Mouse (Mus musculus) midbrain, embryonic 14.5 days (tissue): Measurements from ENCODE around the gene Caskin1. TPM values are rescaled to one million over a fixed set of nuclear protein-coding genes. Genes with fewer than 3 reads are reported as not detected.

Experiments used
- ATAC-seq: fragments of 200-750 bp; cut with Nextera tagmentation; 2 replicates; pipeline ENCODE4 v1.8.0; 2017; ENCODE audit warnings: moderate number of reproducible peaks, moderate library complexity; ENCODE audit not compliant: low FRiP score, low TSS enrichment
- DNase-seq: peaks from one replicate; pipeline ENCODE4 v3.0.0-alpha.2; 2015
- H3K27ac ChIP-seq: fragments of 300-500 bp; sonication (generic); replicated peaks from 2 replicates; pipeline ENCODE4 v1.5.1; 2014; ENCODE audit warnings: mild to moderate bottlenecking, low read depth, low read length, moderate library complexity
- H3K27me3 ChIP-seq: fragments of 300-500 bp; sonication (generic); 2 replicates; pipeline ENCODE4 v1.6.1; 2014; ENCODE audit warnings: low read length, control low read depth, mixed read lengths; ENCODE audit not compliant: control insufficient read depth, insufficient read depth
- H3K36me3 ChIP-seq: fragments of 300-500 bp; sonication (generic); 2 replicates; pipeline ENCODE4 v1.6.1; 2014; ENCODE audit warnings: low read length, control low read depth; ENCODE audit not compliant: control insufficient read depth, insufficient read depth
- H3K4me1 ChIP-seq: fragments of 300-500 bp; sonication (generic); 2 replicates; pipeline ENCODE4 v1.6.1; 2014; ENCODE audit warnings: mild to moderate bottlenecking, antibody characterized with exemption, low read length, control low read depth; ENCODE audit not compliant: control insufficient read depth, insufficient read depth
- H3K4me2 ChIP-seq: fragments of 300-500 bp; sonication (generic); 2 replicates; pipeline ENCODE4 v1.6.1; 2014; ENCODE audit warnings: mild to moderate bottlenecking, low read length, moderate library complexity
- H3K4me3 ChIP-seq: fragments of 300-500 bp; sonication (generic); replicated peaks from 2 replicates; pipeline ENCODE4 v1.5.1; 2014; ENCODE audit warnings: low read depth, low read length
- H3K9ac ChIP-seq: fragments of 300-500 bp; sonication (generic); replicated peaks from 2 replicates; pipeline ENCODE4 v1.6.1; 2014; ENCODE audit warnings: mild to moderate bottlenecking, low read length, moderate library complexity
- H3K9me3 ChIP-seq: fragments of 300-500 bp; sonication (generic); 2 replicates; pipeline ENCODE4 v1.6.1; 2016; ENCODE audit warnings: low read length, control low read depth, mixed read lengths; ENCODE audit not compliant: control insufficient read depth
- WGBS: fragments of 180-500 bp; shearing (Covaris S2); extraction: QIAGEN DNeasy Blood & Tissue Kit; methylation state at CpG from one replicate; pipeline ENCODE4 v1.1.7; 2014; 5-methylcytosine and 5-hydroxymethylcytosine counted together
- polyA plus RNA-seq: library from polyadenylated mRNA; unstranded; fragments of >200 nt; fragmentation: Nextera tagmentation; extraction: Ambion mirVana; gene quantifications from 2 replicates; pipeline ENCODE4 v1.2.1, GENCODE M21; 2014

The Caskin1 gene
- polyA plus RNA-seq, 1 experiment from 2014 or later, result 37.5 TPM

DNA sequence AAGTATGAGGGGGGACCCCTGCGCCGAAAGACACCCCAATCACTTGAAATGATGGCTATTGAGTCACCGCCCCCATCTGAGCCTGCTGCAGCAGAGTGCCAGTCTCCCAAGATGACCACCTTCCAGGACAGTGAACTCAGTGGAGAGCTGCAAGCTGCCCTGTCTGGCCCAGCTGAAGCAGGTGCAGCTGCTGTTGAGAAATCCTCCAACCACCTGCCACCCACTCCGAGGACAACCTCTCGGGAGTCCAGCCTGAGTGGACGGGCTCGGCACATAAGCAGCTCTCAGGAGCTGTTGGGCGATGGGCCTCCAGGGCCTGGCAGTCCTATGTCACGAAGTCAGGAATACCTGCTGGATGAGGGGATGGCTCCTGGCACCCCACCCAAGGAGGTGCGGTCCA lies 15.7 kb downstream of the Caskin1 start:
- Histone ChIP-seq H3K4me3 (no peak overlapping the region), H3K9me3 (no peaks in the 10 kb centered on the region), H3K36me3 (peaks cover 100% of the 10 kb centered on the region), H3K4me1 (no peaks in the 10 kb centered on the region), H3K9ac (no peak overlapping the region), H3K4me2 (no peak overlapping the region), H3K27ac (no peak overlapping the region), H3K27me3 (no peaks in the 10 kb centered on the region)
- WGBS, result 92% methylated on average over 10 of the region's 10 CpGs
- ATAC-seq (no peak), DNase-seq (no peak)

- ATAC-seq (no peak), DNase-seq (no peak)
- 90% methylated on average over 30 of the region's 30 CpGs for whole genome bisulfite sequencing
- Histone ChIP-seq H3K4me3 (no peak overlapping the region), H3K9me3 (no peaks in the 10 kb centered on the region), H3K27ac (no peak overlapping the region), H3K27me3 (no peaks in the 10 kb centered on the region), H3K36me3 (peaks cover 100% of the 10 kb centered on the region), H3K9ac (0 out of 2 replicates have a peak overlapping the region, but pooled peaks have one; percentile 1), H3K4me2 (no peak overlapping the region), H3K4me1 (no peaks in the 10 kb centered on the region)
Observed at GRCm38 (mm10) chr17:24505286-24505955, 17.0 kb downstream of the Caskin1 start.

DNA sequence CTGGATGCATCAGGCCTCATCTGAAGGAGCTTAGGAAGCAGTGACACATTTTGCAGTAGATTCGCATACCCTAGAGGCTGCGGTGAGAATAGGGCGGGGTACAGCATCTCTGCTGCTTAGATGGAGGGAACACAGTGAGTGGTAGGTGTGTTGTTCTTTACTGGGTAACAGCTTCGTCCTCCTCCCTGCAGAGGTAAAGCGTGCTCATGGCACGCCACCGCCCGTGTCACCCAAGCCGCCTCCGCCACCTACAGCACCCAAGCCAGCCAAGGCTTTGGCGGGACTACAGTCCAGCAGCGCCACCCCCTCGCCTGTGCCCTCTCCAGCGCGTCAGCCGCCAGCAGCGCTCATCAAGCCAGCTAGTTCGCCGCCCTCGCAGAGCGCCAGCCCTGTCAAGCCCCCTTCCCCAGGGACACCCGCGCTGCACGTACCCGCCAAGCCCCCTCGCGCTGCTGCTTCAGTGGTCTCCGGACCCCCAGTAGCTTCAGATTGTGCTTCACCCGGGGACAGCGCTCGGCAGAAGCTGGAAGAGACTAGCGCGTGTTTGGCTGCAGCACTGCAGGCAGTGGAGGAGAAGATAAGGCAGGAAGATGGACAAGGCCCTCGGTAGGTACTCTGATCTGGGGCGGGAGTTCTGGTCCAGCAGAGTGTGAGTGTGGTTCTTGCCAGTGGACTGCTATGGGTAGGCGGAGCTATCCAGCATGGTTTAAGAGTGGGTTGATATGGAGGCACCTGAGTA lies 18.1 kb downstream of the Caskin1 start:
- peak overlapping the region; percentile 20 for H3K27ac ChIP-seq
- no peaks in the 10 kb centered on the region for H3K9me3 ChIP-seq
- no peak overlapping the region for H3K4me3 ChIP-seq
- peak overlapping the region; percentile 19 for H3K4me2 ChIP-seq
- peaks cover 100% of the 10 kb centered on the region for H3K36me3 ChIP-seq
- no peak overlapping the region; the same call in 1 of the 2 replicates for H3K9ac ChIP-seq
- DNase-seq (peak; percentile 60), ATAC-seq (no peak; the same call in 1 of the 2 replicates)
- H3K4me1 ChIP-seq, result no peaks in the 10 kb centered on the region
- H3K27me3 ChIP-seq, result no peaks in the 10 kb centered on the region
- 34% methylated on average over 36 of the region's 36 CpGs for WGBS

DNA sequence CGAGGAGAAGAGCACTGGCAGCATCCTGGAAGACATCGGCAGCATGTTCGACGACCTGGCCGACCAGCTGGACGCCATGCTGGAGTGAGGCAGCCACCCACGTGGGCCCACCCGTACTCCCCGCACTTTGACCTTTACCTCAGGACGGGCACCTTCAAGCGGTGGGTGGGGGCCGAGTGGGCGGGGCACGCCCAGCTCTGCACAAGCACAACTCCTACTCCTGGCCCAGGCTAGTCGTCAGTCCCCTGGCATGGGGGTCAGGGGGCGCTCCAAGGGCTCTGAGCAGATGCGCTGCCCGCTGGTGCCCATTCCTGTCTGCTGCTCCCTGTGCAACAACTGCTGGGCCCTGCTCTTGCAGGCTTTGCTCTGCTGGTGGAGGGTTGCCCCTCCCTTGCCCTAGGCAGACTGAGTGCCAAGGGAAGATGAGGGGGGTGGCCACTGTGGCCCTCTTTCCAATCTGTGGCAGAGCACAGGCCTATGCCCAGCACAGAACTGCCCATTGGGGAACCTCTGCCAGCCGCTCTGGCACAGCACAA lies 18.8 kb downstream of the Caskin1 start:
- no peak overlapping the region for H3K4me2 ChIP-seq
- no peaks in the 10 kb centered on the region for H3K4me1 ChIP-seq
- DNase-seq (no peak), ATAC-seq (peak; percentile 28; the same call in 1 of the 2 replicates)
- no peaks in the 10 kb centered on the region for H3K27me3 ChIP-seq
- peaks cover 99% of the 10 kb centered on the region for H3K36me3 ChIP-seq
- WGBS, result 56% methylated on average over 19 of the region's 19 CpGs
- no peak overlapping the region for H3K4me3 ChIP-seq
- no peak overlapping the region; the same call in 1 of the 2 replicates for H3K27ac ChIP-seq
- no peak overlapping the region for H3K9ac ChIP-seq
- H3K9me3 ChIP-seq, result no peaks in the 10 kb centered on the region

DNA sequence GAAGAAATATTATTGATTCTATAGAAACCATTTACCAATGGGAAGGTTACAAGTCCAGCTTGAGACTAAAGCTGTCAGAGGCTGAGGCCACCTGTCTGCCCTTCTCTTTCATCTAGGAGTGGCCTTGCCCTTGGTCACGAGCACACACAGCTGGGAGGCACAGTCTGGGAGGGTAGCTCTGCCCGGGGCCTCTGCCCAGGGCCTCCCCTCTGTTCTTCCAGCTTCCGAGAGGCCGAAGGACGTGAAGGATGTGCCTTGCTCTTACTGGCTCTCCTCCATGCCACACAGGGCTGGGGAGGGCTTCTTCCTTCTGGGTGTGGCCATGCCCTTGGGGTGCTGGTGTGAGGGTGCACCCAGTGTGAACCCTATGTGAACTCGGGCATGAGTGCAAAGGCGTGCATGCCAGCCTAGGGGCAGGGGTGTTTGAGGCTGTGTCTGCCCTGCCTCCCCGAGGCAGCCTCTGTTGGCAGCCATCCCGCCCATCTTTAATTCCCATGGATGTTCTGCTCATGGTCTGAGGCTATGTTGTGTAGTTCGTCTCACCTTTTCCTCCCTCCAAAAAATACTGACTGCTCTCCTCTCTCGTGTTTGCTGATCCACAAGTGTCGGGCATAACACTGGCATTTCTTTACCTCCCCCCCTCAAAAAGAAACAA lies 19.5 kb downstream of the Caskin1 start:
- Histone ChIP-seq H3K4me1 (no peaks in the 10 kb centered on the region), H3K9me3 (no peaks in the 10 kb centered on the region), H3K4me3 (no peak overlapping the region), H3K27ac (no peak overlapping the region), H3K4me2 (no peak overlapping the region), H3K27me3 (no peaks in the 10 kb centered on the region), H3K36me3 (peaks cover 94% of the 10 kb centered on the region), H3K9ac (no peak overlapping the region)
- ATAC-seq (no peak), DNase-seq (no peak)
- 87% methylated on average over 12 of the region's 12 CpGs for WGBS

DNA sequence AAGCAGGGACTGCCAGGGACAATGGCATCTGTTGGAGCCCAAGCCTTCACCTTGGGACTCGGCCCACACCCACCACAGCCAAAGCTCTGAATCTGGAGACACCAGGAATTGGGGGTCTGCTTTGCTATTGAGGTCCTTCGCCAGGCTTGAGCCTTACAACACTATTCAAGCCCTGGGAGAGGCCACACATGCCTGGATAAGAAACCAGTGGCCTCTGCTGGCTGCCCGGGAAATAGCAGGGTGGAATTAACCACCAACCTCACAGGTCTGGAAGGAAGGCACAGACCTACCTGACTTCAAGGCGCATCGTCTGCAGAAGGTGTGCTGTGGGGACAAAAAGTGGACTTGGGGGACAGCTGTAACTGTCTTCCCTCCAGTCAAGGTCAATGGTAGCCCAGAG lies 25.2 kb downstream of the Caskin1 start:
- H3K27ac ChIP-seq, result no peak overlapping the region
- peaks cover 91% of the 10 kb centered on the region for H3K36me3 ChIP-seq

DNA sequence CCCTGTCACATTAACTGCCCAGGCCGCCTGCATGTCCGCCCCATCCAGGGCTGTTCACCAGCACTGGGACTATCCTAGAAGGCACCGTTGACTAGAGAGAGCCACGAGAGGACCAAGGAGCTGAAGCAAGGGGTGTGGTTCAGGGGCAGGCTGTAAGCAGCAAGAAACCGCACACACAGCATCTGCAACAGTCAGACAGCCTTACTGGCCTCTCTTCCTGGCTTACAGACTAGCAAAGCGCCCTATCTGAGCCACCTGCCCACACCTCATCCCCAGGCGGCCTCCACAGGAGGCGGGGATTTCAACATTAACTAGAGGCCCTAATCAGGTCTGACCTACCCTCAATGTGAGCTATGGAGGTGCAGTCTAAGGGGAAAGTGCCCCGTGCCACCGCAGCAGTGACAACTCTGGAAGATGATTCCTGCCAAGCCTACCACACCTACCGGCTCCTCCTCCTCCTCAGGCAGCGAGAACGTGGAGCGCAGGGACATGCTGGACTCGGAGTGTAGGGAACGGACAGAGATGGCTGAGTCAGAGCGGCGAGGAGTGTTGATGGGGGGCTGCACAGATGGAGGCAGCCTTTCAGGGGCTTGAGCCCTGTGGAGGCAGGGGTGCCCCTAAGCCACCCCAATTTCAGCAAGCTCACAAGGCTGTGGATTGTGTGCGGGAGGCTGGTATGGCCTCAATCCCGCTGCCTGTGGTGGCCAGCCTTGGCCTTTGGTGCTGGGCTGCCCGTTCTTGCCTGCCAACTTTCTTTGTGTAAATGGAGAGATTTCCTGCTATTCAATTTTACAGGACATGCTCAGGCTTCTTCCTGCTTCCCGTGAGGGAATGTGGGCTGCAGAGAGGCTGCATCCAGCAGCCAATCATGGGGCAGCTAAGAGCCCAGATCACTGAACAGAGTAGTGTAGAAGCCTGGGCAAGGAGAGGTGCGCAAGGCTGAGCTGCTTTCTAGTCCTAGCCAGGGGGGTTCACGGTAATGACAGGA lies 26.2 kb downstream of the Caskin1 start:
- H3K4me1 ChIP-seq, result no peaks in the 10 kb centered on the region

More for the DNA sequence above, 25.2 kb downstream of the Caskin1 start:
- Histone ChIP-seq H3K4me2 (no peak overlapping the region), H3K4me3 (no peak overlapping the region), H3K9ac (no peak overlapping the region), H3K27me3 (no peaks in the 10 kb centered on the region), H3K9me3 (no peaks in the 10 kb centered on the region), H3K4me1 (no peaks in the 10 kb centered on the region)
- ATAC-seq (peak; percentile 60; the same call in 1 of the 2 replicates), DNase-seq (peak; percentile 83)
- WGBS, result 53% methylated on average over 5 of the region's 5 CpGs

DNA sequence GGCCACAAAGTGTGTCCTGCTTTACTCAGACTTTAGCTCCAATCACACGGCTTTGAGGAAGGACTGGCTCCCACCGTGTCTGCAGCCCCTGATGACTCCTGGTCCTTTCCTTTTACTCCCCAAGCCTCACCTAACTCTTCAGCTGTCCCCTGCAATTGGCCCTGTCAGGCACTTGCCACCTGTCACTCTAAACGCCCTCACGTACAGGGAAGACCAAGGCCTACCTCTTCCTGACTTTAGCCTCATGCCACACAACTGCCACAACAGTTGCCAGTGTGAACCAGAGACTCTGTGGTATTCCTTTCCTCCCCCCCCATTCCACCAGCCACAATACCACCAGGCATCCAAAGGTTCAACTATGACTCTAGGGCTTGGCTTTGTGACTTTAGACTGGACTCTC lies 32.0 kb downstream of the Caskin1 start:
- 94% methylated on average over 4 of the region's 4 CpGs for WGBS
- Histone ChIP-seq H3K4me2 (no peak overlapping the region), H3K36me3 (peaks cover 49% of the 10 kb centered on the region), H3K4me3 (no peak overlapping the region), H3K9me3 (no peaks in the 10 kb centered on the region), H3K9ac (no peak overlapping the region), H3K27me3 (no peaks in the 10 kb centered on the region), H3K27ac (no peak overlapping the region), H3K4me1 (no peaks in the 10 kb centered on the region)
- DNase-seq (no peak), ATAC-seq (no peak)

More for the DNA sequence above, 26.2 kb downstream of the Caskin1 start:
- Histone ChIP-seq H3K9ac (no peak overlapping the region), H3K36me3 (peaks cover 86% of the 10 kb centered on the region), H3K27ac (no peak overlapping the region), H3K27me3 (no peaks in the 10 kb centered on the region), H3K9me3 (no peaks in the 10 kb centered on the region), H3K4me3 (no peak overlapping the region), H3K4me2 (no peak overlapping the region)
- DNase-seq, result no peak
- no peak for ATAC-seq
- WGBS, result 90% methylated on average over 24 of the region's 24 CpGs
